Mouse (Mus musculus) midbrain, embryonic 10.5 days (tissue): ENCODE measurements around the gene Rbm47. TPM values are rescaled to one million over a fixed set of nuclear protein-coding genes. Genes with fewer than 3 reads are reported as not detected.
"Not testable (repeated sequence)": the region's sequence is repeated elsewhere in the genome, so short reads cannot be mapped to it uniquely, and the experiment has no call there.

Source experiments
- DNase-seq: peaks from one replicate; pipeline ENCODE4 v3.0.0-alpha.2; 2017; ENCODE audit warnings: low spot score
- H3K27ac ChIP-seq: fragments of 300-500 bp; sonication (generic); replicated peaks from 2 replicates; pipeline ENCODE4 v1.5.1; 2016; ENCODE audit warnings: mild to moderate bottlenecking
- H3K27me3 ChIP-seq: fragments of 300-500 bp; sonication (generic); 2 replicates; pipeline ENCODE4 v1.6.1; 2016; ENCODE audit warnings: low read depth, mild to moderate bottlenecking; ENCODE audit not compliant: poor library complexity, severe bottlenecking
- H3K36me3 ChIP-seq: fragments of 300-500 bp; sonication (generic); 2 replicates; pipeline ENCODE4 v1.6.1; 2016; ENCODE audit warnings: mild to moderate bottlenecking, moderate library complexity
- H3K4me1 ChIP-seq: fragments of 300-500 bp; sonication (generic); 2 replicates; pipeline ENCODE4 v1.6.1; 2016
- H3K4me3 ChIP-seq: fragments of 300-500 bp; sonication (generic); 2 replicates; pipeline ENCODE4 v1.5.1; 2016; ENCODE audit warnings: mild to moderate bottlenecking, moderate library complexity
- H3K9me3 ChIP-seq: fragments of 300-500 bp; sonication (generic); replicated peaks from 2 replicates; pipeline ENCODE4 v1.6.1; 2016; ENCODE audit warnings: mild to moderate bottlenecking
- WGBS: fragments of 180-500 bp; shearing (Covaris S2); methylation state at CpG from one replicate; pipeline ENCODE4 v1.1.7; 2016; 5-methylcytosine and 5-hydroxymethylcytosine counted together
- polyA plus RNA-seq: library from polyadenylated mRNA; unstranded; fragments of >200 nt; fragmentation: Nextera tagmentation; extraction: Ambion mirVana; gene quantifications from 2 replicates; pipeline ENCODE4 v1.2.1, GENCODE M21; 2016

Rbm47 gene
- polyA plus RNA-seq, 1 experiment from 2014 or later = 1.9 TPM

GRCm38 (mm10) chr5:66190481-66191184 lies 17.7 kb upstream of the Rbm47 start:
- Histone ChIP-seq H3K36me3 (no peaks in the 10 kb centered on the region), H3K4me1 (no peaks in the 10 kb centered on the region), H3K4me3 (no peak overlapping the region), H3K27me3 (no peaks in the 10 kb centered on the region), H3K9me3 (no peaks in the 10 kb centered on the region), H3K27ac (no peak overlapping the region)
- no peak for DNase-seq
- 86% methylated on average over 16 of the region's 16 CpGs for WGBS

GRCm38 (mm10) chr5:66188591-66188990 lies 15.7 kb upstream of the Rbm47 start:
- not testable (repeated sequence) for H3K9me3 ChIP-seq
- WGBS = 90% methylated on average over 6 of the region's 7 CpGs

GRCm38 (mm10) chr5:66182156-66182555 lies 9.2 kb upstream of the Rbm47 start:
- no peaks in the 10 kb centered on the region for H3K27me3 ChIP-seq
- H3K27ac ChIP-seq = no peak overlapping the region
- 90% methylated on average over 3 of the region's 3 CpGs for WGBS
- no peak overlapping the region for H3K4me3 ChIP-seq
- H3K4me1 ChIP-seq = no peaks in the 10 kb centered on the region
- no peaks in the 10 kb centered on the region for H3K9me3 ChIP-seq
- no peaks in the 10 kb centered on the region for H3K36me3 ChIP-seq
- DNase-seq = no peak

More at GRCm38 (mm10) chr5:66188591-66188990, 15.7 kb upstream of the Rbm47 start:
- DNase-seq, H3K4me3 ChIP-seq, H3K27ac ChIP-seq, H3K4me1 ChIP-seq, H3K27me3 ChIP-seq, H3K36me3 ChIP-seq: not testable (repeated sequence)

- no peak for DNase-seq
- WGBS = 93% methylated on average over 23 of the region's 23 CpGs
- H3K27ac ChIP-seq = no peak overlapping the region
- no peaks in the 10 kb centered on the region for H3K27me3 ChIP-seq
- no peak overlapping the region for H3K4me3 ChIP-seq
- 0 out of 2 replicates have a peak, but pooled peaks cover 5% of the 10 kb centered on the region for H3K9me3 ChIP-seq
- H3K4me1 ChIP-seq = no peaks in the 10 kb centered on the region
- H3K36me3 ChIP-seq = no peaks in the 10 kb centered on the region
Measured at GRCm38 (mm10) chr5:66174160-66174837, 1.4 kb upstream of the Rbm47 start.

- DNase-seq = no peak
- H3K4me1 ChIP-seq = no peaks in the 10 kb centered on the region
- 92% methylated on average over 9 of the region's 9 CpGs for WGBS
Measured at GRCm38 (mm10) chr5:66170591-66170990, 2.3 kb downstream of the Rbm47 start.

GRCm38 (mm10) chr5:66169099-66169485 lies 3.8 kb downstream of the Rbm47 start:
- no peaks in the 10 kb centered on the region for H3K4me1 ChIP-seq
- no peaks in the 10 kb centered on the region for H3K9me3 ChIP-seq
- H3K27ac ChIP-seq = no peak overlapping the region
- H3K4me3 ChIP-seq = no peak overlapping the region
- no peak for DNase-seq
- no peaks in the 10 kb centered on the region for H3K36me3 ChIP-seq
- no peaks in the 10 kb centered on the region for H3K27me3 ChIP-seq
- WGBS = 92% methylated on average over 2 of the region's 2 CpGs

More at GRCm38 (mm10) chr5:66170591-66170990, 2.3 kb downstream of the Rbm47 start:
- no peak overlapping the region for H3K4me3 ChIP-seq
- H3K9me3 ChIP-seq = 0 out of 2 replicates have a peak, but pooled peaks cover 2% of the 10 kb centered on the region
- H3K27ac ChIP-seq = no peak overlapping the region
- no peaks in the 10 kb centered on the region for H3K27me3 ChIP-seq
- no peaks in the 10 kb centered on the region for H3K36me3 ChIP-seq

GRCm38 (mm10) chr5:66168462-66169098 lies 4.3 kb downstream of the Rbm47 start:
- Histone ChIP-seq H3K27me3 (no peaks in the 10 kb centered on the region), H3K36me3 (no peaks in the 10 kb centered on the region), H3K4me1 (no peaks in the 10 kb centered on the region), H3K9me3 (no peaks in the 10 kb centered on the region), H3K4me3 (no peak overlapping the region), H3K27ac (no peak overlapping the region)
- DNase-seq = no peak
- WGBS = 90% methylated on average over 8 of the region's 8 CpGs

- no peaks in the 10 kb centered on the region for H3K27me3 ChIP-seq
- H3K4me1 ChIP-seq = no peaks in the 10 kb centered on the region
- no peak for DNase-seq
- H3K4me3 ChIP-seq = no peak overlapping the region
- 82% methylated on average over 5 of the region's 5 CpGs for WGBS
- H3K9me3 ChIP-seq = no peaks in the 10 kb centered on the region
- no peak overlapping the region for H3K27ac ChIP-seq
- H3K36me3 ChIP-seq = no peaks in the 10 kb centered on the region
Measured at GRCm38 (mm10) chr5:66166931-66167330, 6.0 kb downstream of the Rbm47 start.

- Histone ChIP-seq H3K27me3 (no peaks in the 10 kb centered on the region), H3K36me3 (no peaks in the 10 kb centered on the region), H3K4me3 (no peak overlapping the region), H3K4me1 (no peaks in the 10 kb centered on the region), H3K9me3 (no peaks in the 10 kb centered on the region), H3K27ac (no peak overlapping the region)
- WGBS = 75% methylated on average over 4 of the region's 4 CpGs
- DNase-seq = no peak
Measured at GRCm38 (mm10) chr5:66166193-66166629, 6.7 kb downstream of the Rbm47 start.

- DNase-seq = no peak
- 92% methylated on average over 8 of the region's 8 CpGs for WGBS
- no peaks in the 10 kb centered on the region for H3K36me3 ChIP-seq
- no peaks in the 10 kb centered on the region for H3K9me3 ChIP-seq
- no peaks in the 10 kb centered on the region for H3K4me1 ChIP-seq
- H3K27ac ChIP-seq = no peak overlapping the region
- H3K27me3 ChIP-seq = no peaks in the 10 kb centered on the region
- H3K4me3 ChIP-seq = no peak overlapping the region
Measured at GRCm38 (mm10) chr5:66165748-66166147, 7.2 kb downstream of the Rbm47 start.

- peaks cover 35% of the 10 kb centered on the region for H3K27me3 ChIP-seq
- no peaks in the 10 kb centered on the region for H3K36me3 ChIP-seq
- H3K4me3 ChIP-seq = no peak overlapping the region
- H3K9me3 ChIP-seq = no peaks in the 10 kb centered on the region
- H3K4me1 ChIP-seq = peaks cover 15% of the 10 kb centered on the region
- no peak overlapping the region for H3K27ac ChIP-seq
- WGBS = 70% methylated on average over 9 of the region's 9 CpGs
- DNase-seq = no peak
Measured at GRCm38 (mm10) chr5:66156431-66156962, 16.4 kb downstream of the Rbm47 start.

- Histone ChIP-seq H3K4me1 (peaks cover 34% of the 10 kb centered on the region), H3K36me3 (no peaks in the 10 kb centered on the region), H3K27me3 (peaks cover 53% of the 10 kb centered on the region), H3K9me3 (no peaks in the 10 kb centered on the region), H3K4me3 (no peak overlapping the region), H3K27ac (no peak overlapping the region)
- WGBS = 90% methylated on average over 6 of the region's 6 CpGs
- DNase-seq = no peak
Measured at GRCm38 (mm10) chr5:66154616-66155015, 18.3 kb downstream of the Rbm47 start.

GRCm38 (mm10) chr5:66153486-66153885 lies 19.4 kb downstream of the Rbm47 start:
- H3K4me3 ChIP-seq = no peak overlapping the region
- WGBS = 32% methylated on average over 5 of the region's 5 CpGs
- no peaks in the 10 kb centered on the region for H3K9me3 ChIP-seq
- no peaks in the 10 kb centered on the region for H3K36me3 ChIP-seq
- H3K4me1 ChIP-seq = peaks cover 35% of the 10 kb centered on the region
- H3K27me3 ChIP-seq = peaks cover 65% of the 10 kb centered on the region
- H3K27ac ChIP-seq = no peak overlapping the region
- DNase-seq = no peak
